Mouse (Mus musculus): ENCODE data around the gene Hnrnpa2b1.

Gene Hnrnpa2b1

DNA sequence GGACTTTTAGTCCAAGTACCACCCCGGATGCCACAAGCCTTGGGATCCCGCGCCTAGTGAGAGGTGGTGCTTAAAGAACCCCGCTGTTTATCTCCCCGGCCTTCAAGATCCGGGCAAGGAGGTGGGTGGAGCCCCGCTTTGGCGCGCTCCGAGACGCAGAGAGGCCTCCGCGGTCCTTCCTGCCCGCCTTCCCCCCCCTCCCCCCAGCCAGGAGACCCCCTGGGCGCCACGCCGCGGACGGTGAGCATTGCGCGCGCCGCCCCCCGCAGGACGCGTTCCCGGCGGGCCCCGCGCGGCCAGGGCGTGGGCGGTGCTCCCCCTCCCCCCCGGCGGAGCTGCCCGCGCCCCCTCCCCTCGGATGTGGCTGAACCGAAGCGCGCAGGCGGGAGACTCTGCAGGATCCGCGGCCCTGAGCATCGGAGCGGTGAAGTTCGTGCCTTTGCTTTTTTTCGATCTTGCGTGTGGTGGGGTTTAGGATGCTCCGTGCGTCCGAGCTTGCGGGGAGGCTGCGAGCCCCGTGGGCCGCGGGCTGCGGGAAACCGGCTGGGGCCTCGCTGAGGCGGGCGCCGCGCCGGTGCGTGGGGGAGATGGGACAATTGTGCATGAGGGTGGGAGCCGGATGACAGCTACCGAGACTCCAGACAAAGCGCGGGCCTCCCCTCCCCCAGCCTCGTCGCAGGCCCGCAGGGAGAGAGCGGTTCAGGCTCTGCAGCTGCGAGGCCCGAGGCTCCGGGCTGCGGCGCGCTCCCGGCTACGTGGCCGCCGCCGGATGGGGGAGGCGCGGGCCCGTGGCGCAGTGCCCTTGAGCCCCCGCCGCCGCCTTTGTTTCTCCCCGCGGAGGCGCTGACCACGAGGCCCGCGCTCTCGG lies 851 bp upstream of the Hnrnpa2b1 start, which contains the start of gene Cbx3:
Gene Cbx3, plus strand, starts transcription at position 50 of the 868 bp plus-strand sequence.
- DNase-seq (ENCODE audit: low spot score in 2 of 2), result peak; percentile 56 to 73

DNA sequence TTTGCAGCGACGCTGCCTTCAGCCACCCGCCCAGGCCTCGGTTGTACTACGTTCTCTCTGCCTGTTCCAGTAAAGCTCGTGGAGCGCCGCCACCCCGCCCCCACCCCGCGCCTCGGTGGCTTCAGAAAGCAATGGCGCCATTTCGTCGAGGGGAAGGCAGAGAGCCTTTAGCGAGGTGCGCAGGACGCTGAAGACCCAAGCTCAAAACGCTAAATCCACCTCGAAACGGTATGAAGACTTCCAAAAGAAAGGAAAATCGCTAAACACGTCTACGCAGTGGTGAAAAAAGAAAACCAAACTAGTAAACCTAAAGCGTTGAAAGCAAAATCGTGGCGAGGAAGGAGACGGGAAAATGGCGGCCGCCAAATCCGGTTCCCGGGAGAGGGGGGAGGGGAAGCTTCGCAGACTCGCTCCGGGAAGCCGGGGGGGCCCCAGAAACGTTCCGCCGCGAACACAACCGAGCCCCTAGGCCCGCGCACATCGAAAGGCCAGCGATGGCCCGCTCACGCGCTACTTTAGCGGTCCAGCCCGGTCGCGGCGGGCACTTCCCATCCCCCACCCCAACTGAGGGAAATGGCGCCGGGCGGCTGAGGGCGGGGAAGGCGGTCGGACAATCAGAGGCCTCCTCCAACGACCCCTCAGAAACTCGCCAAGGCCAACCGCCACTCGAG lies 668 bp downstream of the Hnrnpa2b1 start:
- DNase-seq (ENCODE audit: low spot score in 2 of 2), result peak; percentile 62 to 63

DNA sequence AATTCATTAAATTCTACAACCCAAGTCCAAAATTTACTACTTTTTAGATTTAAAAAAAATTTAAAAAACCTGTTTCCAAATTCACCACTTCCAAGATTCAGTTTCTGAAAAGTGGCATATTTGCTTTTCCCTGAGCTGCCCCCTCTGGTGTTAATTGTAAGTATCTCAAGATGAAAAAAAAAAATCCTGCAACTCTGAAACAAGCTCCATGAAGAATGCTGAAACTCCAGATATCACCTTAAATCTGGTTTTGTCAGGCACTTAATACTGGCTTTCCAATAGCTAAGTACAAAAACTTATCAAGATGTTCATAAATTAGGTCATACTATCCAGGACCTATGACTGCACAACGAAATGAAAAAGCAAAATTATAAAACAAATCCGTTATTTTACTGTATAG lies 2.0 kb downstream of the Hnrnpa2b1 start:
- DNase-seq (ENCODE audit: low spot score in 2 of 2), result no peak

DNA sequence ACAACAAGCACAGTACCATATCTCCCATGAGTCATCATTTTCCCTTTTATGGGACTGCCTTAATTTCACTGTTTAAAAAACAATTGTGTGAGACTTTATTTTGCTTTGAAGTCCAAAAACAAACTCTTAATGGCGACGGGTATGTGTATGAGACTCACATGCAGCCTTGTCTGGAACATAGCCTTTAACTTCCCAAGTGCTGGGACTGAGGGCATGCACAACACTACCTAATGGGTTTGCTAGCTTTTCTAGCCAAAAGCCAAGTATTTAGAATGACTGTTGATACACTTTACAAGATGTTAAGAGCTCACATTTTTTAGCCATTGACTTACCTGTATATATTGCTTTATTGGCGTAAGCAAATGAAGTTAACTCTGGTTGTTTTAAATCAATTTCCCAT lies 9.3 kb downstream of the Hnrnpa2b1 start:
- DNase-seq (ENCODE audit: low spot score in 2 of 2), result no peak

DNA sequence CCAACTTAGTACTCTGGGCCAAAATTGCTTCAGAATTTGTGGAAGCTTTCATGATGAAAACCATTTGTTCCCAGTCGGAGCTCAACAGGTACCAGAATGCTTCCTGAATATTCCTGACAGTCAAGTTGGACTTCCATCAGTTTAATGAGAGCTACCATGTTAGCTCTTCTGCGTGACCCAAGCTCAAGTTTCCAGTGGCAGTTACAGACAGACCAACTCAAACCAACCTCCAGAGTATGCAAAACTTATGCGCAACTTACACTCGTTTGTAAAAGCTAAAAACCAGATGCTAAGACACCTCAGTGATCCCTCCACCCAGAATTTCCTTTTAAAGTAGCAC lies 9.7 kb downstream of the Hnrnpa2b1 start:
- no peak for DNase-seq (ENCODE audit: low spot score in 2 of 2)

DNA sequence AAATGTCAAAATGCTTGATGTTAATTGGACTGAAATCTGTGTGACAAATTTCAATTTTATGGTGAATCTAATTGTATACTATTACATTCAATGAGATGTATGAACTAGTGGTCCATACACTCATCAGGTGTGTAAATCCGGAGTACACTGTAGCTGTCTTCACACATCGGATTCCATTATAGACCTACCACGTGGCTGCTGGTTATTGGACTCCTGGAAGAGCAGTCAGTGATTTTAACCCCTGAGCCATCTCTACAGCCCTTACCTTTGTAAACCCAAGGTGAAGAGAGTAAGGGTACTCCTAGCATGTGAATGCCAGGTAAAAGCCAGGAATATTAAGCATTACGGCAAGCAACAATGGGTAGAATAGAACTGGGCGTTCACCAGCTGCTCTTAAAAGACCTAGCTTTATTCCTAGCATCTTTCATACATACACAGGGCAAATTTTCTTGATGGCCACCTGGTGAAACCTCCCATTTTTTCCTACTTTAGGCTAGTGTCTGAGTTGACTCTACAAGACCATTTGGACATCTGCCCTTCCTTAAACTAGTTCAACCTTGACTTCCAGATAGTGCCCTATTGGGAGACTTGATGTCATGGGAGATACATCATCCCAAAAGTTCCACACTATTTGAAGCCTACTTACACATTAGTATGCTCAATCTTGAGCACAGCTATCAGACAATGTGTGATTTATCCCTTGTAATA lies 10.2 kb downstream of the Hnrnpa2b1 start:
- no peak for DNase-seq (ENCODE audit: low spot score in 2 of 2)

DNA sequence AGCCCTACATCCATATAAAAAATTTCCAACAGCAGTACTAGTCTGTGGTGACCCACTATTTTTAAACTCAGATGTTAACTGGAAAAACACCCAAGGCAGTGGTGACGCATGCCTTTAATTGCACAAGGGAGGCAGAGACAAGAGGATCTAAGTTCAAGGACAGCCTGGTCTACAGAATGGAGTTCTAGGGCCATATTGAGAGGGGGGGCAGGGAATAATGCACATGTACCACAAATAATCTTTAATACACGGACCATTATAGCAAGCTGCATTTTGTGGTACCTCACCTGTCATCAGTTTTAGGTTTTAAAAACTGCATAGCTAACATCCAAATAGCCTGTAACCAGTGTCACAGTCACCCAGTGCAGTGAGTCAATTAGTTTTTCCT lies 10.8 kb downstream of the Hnrnpa2b1 start:
- DNase-seq (ENCODE audit: low spot score in 2 of 2), result no peak

DNA sequence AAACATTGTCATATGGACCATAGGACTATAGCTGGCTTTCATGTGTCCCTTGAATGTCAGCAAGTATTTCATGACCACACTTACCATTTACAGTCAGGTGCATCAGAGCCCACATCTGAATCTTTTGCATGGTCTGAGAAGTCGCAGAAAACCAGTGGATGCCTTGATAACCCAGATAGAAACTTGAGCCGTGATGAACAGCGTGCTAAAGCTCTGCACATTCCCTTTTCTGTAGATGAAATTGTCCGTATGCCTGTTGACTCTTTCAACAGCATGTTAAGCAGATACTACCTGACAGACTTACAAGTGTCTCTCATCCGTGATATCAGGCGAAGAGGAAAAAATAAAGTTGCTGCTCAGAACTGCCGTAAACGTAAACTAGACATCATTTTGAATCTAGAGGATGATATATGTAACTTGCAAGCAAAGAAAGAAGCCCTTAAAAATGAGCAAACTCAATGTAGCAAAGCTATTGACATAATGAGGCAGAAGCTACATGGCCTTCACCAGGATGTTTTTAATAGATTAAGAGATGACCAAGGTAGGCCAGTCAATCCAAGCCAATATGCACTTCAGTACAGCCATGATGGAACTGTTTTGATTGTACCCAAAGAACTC lies 11.8 kb downstream of the Hnrnpa2b1 start:
- no peak for DNase-seq (ENCODE audit: low spot score in 2 of 2)

DNA sequence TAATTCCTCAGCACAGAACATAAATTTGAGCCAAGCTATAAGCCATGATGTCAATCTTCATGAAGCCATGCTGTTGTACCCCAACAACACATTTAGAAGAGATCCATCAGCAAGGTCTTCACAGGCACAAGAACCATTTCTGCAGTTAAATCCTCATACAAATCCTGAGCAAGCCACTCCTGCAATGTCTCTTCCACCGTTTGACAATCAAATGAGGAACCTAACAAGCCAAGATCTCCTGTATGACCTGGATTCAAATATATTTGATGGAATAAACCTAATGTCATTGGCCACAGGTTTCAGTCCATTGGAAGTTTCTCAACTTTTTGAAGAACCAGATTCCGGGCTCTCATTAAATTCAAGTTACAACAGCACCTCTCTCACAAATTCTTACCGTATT lies 12.4 kb downstream of the Hnrnpa2b1 start:
- DNase-seq (ENCODE audit: low spot score in 2 of 2), result no peak

DNA sequence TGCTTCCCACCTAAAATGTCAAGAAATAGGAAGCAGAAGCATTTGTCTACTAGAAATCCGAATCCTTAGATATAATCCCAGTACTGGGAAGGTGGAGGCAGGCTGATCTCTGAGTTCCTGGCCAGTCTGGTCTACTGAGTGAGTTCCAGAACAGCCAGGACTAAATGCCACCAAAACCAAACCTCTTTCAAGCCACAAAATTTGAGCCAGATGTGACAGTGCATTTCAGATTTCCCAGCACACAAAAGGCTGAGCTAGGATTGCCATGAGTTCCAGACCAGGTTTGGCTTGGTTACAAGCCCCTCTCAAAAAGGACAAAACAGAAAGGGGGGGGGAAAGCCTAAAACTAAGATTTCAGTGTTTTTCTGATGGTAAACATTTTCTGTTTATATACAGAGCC lies 13.5 kb downstream of the Hnrnpa2b1 start:
- DNase-seq (ENCODE audit: low spot score in 2 of 2), result no peak

DNA sequence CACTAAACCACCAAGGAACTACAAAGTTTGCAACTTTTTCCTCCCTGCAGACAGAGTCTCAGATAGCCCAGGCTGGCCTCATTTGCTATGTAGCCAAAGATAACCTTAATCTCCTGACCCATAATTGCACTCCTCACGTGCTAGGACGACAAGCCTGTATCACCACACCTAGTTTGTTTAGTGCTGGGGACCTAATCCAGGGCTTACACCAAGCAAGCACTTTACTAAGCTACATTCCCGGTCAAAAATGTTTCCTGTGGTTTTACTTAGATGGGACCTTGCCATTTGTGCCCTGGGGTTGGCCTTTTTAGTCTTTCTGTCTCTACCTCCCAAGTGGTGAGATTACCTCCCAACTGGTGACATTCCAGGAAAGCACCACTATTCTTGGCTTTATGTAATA lies 14.7 kb downstream of the Hnrnpa2b1 start:
- no peak for DNase-seq (ENCODE audit: low spot score in 2 of 2)

DNA sequence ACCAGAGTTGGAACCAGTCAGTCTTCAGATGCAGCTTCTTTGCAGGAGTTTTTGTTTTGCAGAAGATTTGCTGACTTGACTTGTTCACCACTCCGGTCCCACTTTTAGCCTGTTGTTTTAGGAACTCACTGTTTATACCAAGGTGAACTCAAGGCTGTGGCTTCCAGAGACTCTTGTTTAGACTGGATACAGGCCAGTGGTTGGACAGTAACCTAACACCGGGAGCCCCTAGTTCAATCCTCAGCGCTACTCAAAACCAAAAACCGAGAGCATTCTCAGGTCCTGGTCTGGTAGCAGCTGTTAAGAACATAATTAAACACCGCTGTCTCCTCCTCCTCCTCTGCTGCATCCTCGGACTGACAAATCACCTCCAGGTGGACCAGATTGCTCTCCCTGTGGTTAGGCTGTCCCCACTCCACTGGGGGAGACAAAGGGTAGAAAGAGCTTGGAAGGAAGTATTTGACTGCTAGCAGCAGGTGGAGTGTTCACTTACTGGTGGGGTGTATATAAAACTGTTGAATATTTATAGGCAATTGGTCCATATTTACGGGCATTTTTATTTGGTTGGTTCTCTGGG lies 16.7 kb downstream of the Hnrnpa2b1 start:
- no peak for DNase-seq (ENCODE audit: low spot score in 2 of 2)

DNA sequence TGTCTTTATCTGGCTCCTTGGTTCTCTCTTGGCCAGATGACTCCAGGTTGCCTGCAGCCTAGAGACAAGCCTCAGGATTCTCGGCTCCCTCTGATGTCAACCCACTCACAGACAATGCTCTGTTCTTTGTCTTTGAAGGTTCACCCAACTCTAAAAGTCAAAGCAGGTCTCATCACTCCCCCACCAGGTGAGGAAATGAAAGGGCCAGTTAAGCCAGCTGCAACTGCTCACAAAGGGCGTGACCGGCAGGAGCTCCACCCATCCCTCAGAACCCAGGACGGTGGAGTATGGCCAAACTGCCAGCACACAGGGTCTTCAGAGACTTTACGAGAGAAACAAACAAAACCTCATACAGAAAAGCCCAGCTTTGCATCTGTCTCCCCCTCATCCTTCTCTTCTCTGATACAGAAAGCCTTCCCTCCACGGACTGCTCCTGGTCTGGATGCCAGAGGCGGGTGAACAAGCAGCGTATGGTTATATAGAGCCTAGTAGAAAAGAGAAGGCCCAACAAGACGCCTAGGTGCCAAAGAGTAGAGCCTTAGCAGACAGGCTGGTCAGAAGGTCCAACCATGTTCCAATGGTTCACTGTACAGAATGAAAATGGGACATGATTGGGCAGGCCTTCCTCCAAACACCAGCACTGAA lies 27.4 kb downstream of the Hnrnpa2b1 start:
- DNase-seq (ENCODE audit: low spot score in 2 of 2), result no peak

DNA sequence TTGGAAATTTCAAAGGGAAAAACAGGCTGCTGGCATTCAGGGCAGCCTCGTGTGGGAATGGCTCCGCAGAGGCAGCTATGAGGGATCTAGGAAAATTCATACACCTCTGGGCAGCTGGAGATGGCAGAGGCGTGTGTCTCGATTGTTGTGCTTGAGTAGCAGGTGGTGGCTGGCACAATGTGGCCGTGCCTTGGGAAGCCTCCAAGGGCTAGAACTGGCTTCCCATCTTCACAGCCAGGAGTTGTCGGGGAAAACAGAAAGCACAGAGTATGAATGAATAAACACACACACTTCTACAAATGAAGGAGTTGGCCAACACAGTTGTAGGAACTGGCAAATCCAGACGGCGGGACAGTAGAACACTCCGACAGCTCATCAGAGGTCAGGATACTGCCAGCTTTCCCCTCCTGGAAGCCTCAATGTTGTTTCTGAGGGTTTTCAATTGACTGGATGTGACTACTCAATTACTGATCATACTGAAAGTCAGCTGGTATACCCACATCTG lies 30.8 kb downstream of the Hnrnpa2b1 start:
- no peak for DNase-seq (ENCODE audit: low spot score in 2 of 2)

DNA sequence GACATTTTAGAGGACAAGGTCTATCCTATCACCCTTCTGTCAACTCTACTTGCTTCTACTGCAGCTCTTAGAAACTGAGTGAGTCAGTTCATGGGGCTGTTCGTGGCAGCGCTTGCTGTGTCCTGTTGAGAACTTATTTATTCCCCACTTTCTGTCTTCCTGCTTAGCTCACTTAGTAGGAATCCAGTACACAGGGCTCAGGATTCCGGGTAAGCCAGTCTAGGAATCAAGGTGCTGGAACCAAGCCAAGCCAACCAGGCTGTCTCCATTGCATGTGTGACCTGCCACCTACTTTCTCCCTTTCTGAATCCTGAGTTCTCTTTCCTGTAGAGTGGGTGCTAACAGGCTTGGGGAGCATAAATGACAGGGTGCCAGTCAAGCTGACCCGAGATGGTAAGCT lies 32.0 kb downstream of the Hnrnpa2b1 start:
- no peak for DNase-seq (ENCODE audit: low spot score in 2 of 2)

DNA sequence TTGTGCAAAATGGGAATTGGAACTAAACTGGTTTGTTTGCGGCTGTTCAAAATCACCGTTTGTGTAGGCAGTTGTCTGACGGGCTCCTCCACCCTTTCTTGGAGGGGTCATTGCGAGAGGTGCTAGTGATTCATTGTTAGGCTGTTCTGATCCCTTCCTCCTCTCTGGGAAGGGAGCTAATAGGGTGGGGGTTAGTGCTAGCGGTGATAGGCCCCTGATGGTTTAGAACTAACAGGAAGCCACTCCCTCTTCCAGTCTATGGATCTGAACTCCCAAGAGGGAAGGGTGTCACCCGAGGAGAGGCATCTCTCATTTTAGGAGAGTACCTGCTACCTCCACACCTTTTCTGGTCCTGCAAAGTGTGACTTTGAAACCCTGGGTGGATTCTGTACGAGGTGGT lies 35.4 kb downstream of the Hnrnpa2b1 start:
- DNase-seq (ENCODE audit: low spot score in 2 of 2), result no peak

DNA sequence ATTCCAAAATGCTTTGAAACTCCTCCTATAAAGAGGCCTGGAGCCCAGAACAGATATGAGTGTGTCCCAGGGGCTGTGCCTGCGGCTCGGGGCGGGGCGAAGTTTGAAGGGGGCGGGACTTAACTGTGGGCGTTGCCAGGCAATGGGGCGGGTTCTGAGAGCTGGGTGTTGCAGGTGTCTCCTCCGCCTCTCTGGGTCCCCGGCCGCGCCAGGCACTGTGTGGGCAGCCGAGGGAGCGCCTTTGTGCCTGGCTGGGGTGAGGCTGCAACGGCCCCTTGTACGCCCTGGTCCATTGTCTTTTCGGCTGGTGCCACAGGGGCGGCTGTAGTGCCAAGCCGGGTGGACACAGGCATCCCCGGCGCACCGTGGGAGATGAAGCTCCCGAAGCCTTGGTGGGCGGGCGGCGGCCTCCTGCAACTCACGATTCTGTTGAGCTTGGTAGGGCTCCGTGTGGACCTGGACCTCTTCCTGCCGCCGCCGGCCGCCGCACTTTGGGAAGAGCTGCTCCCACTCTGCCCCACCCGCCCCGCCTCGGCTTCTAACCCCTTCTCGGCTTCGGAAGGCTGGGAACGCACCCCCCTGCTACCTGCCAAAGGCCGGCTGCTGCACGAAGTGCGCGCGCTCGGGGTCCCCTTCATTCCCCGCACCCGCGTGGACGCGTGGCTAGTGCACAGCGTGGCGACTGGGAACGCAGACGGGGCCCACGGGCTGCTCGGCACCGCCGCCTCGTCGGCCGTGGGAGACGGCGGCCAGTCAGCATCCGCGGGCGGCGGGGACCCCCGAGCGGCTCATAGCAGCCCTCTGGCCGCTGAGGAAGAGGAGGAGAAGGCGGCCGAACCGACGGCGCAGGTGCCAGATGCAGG lies 36.9 kb downstream of the Hnrnpa2b1 start, which contains the start of gene Nfe2l3:
Gene Nfe2l3, plus strand, starts transcription at position 136 of the 863 bp plus-strand sequence.
- DNase-seq (ENCODE audit: low spot score in 2 of 2), result no peak

DNA sequence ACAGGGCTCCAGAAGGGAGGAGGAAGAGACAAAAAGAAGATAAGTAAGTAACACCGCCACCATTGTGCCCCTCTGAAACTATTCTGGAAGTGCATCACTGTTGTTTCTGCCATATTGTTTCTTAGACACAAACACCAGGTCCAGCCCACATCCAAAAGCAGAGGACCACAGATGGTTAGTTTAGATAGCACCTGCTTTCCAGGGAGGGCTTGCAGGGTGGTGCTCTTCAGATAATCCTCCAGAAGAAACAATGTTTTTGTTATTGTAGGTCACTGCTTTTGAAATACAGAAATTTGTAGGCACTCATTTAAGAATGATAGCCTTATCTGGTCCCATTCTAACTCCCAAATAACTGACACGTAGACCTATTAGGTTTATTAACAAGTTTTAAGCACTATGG lies 45.2 kb downstream of the Hnrnpa2b1 start:
- DNase-seq (ENCODE audit: low spot score in 2 of 2), result no peak

DNA sequence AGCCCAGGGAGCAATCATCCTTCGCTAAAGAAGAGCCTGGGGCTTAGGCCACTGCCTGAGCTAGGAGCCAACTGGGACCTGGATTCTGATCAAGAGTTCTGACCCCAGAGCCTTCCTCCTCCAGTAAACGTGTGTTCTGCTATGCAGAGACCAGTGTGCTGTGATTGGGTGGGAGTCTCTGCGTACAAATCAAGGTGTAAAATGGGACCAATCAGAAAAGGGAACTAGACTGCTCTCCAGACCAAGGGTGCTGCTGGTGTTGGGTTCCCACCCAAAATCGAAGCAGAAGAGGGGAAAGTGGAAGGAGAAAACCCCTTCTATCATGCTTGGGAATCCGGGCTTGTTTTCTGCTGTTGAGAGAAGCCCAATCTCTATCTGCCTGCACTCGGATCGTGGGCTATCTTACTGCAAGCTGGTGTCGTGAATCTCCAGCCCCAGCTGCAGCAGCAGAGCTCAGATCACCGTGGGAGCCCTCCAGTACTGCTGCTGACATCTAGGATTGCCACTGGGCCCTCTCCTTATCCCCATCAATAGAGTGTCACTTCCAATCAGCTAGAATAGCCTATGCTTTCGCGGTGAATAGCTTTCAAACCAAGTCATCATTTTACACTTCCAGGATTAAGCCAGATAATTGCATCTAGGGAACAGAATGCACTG lies 46.1 kb downstream of the Hnrnpa2b1 start:
- DNase-seq (ENCODE audit: low spot score in 2 of 2), result no peak
